Mouse (Mus musculus) heart, adult 2 months (tissue): ENCODE results near the gene Rps7. TPM values are rescaled to one million over a fixed set of nuclear protein-coding genes. Genes with fewer than 3 reads are reported as not detected.

Experiments used
- DNase-seq, 2 experiments: peaks; one replicate each; pipeline ENCODE4 v3.0.0; 2021
- H3K27ac ChIP-seq: fragments of 200-600 bp; 2 replicates; pipeline ENCODE4 v1.8.1; 2022
- H3K27me3 ChIP-seq: fragments of 200-500 bp; 2 replicates; pipeline ENCODE4 v1.6.1; 2012; ENCODE audit warnings: mild to moderate bottlenecking, low read length, inconsistent platforms, mixed read lengths; ENCODE audit not compliant: control insufficient read depth, insufficient read depth
- H3K36me3 ChIP-seq: fragments of 200-500 bp; 2 replicates; pipeline ENCODE4 v1.6.1; 2012; ENCODE audit warnings: low read length, inconsistent platforms; ENCODE audit not compliant: control insufficient read depth, insufficient read depth
- H3K4me1 ChIP-seq: fragments of 200-500 bp; 2 replicates; pipeline ENCODE4 v1.6.1; 2011; ENCODE audit warnings: low read length; ENCODE audit not compliant: control insufficient read depth, insufficient read depth
- H3K4me3 ChIP-seq: fragments of 200-600 bp; 2 replicates; pipeline ENCODE4 v1.8.1; 2022
- H3K79me2 ChIP-seq: fragments of 200-500 bp; replicated peaks from 2 replicates; pipeline ENCODE4 v1.6.1; 2012; ENCODE audit warnings: mild to moderate bottlenecking, inconsistent platforms, low read length, moderate library complexity, mixed read lengths; ENCODE audit not compliant: control insufficient read depth, insufficient read depth
- H3K9ac ChIP-seq: fragments of 200-500 bp; 2 replicates; pipeline ENCODE4 v1.6.1; 2012; ENCODE audit warnings: low read depth, mild to moderate bottlenecking, control low read depth, inconsistent platforms, low read length, mixed read lengths
- CTCF ChIP-seq: fragments of 200-600 bp; IDR thresholded peaks from 2 replicates; pipeline ENCODE4 v1.8.1; 2022; ENCODE audit warnings: antibody characterized with exemption, mild to moderate bottlenecking, moderate library complexity
- EP300 ChIP-seq: fragments of 200-500 bp; IDR thresholded peaks from 2 replicates; pipeline ENCODE4 v1.6.1; 2011; ENCODE audit warnings: low read depth, low read length, control low read depth; ENCODE audit not compliant: insufficient read depth
- POLR2A ChIP-seq: fragments of 200-500 bp; IDR thresholded peaks from 2 replicates; pipeline ENCODE4 v1.6.1; 2011; ENCODE audit warnings: mild to moderate bottlenecking, low read depth, low read length, control low read depth; ENCODE audit not compliant: insufficient read depth
- WGBS: fragments of 180-500 bp; shearing (Covaris S2); methylation state at CpG from one replicate; pipeline ENCODE4 v1.1.7; 2018; 5-methylcytosine and 5-hydroxymethylcytosine counted together
- intact Hi-C: fragments of 180-260 bp; cut with DNase I; formaldehyde crosslinking; loops from one replicate; pipeline ENCODE4 v1.15.1; 2025
- long read RNA-seq: library from polyadenylated mRNA; stranded (forward); transcript quantifications from one replicate; pipeline ENCODE4 v2.0.0, GENCODE M21; 2021
- polyA plus RNA-seq: library from polyadenylated mRNA; depleted of rRNA; stranded (reverse); fragments of >200 nt; gene quantifications from 2 replicates; pipeline ENCODE4 v1.2.3, GENCODE M21; 2012; rRNA removed
- total RNA-seq, 2 experiments: library from RNA; stranded (reverse); gene quantifications; 2 replicates each; pipeline ENCODE4 v1.2.3; 2021

Gene Rps7
- total RNA-seq = 100 to 1,000 TPM; 228 to 303 TPM
- polyA plus RNA-seq = 176 and 182 TPM in 2 replicates
- long read RNA-seq, transcript Rps7-201 (7 exons, 954 nt) = major isoform, 164 of 168 reads
- long read RNA-seq, partial matches to known transcripts = 0 of 168 reads
- long read RNA-seq, other reads (novel, unspliced or antisense) = 1 of 168 reads

DNA sequence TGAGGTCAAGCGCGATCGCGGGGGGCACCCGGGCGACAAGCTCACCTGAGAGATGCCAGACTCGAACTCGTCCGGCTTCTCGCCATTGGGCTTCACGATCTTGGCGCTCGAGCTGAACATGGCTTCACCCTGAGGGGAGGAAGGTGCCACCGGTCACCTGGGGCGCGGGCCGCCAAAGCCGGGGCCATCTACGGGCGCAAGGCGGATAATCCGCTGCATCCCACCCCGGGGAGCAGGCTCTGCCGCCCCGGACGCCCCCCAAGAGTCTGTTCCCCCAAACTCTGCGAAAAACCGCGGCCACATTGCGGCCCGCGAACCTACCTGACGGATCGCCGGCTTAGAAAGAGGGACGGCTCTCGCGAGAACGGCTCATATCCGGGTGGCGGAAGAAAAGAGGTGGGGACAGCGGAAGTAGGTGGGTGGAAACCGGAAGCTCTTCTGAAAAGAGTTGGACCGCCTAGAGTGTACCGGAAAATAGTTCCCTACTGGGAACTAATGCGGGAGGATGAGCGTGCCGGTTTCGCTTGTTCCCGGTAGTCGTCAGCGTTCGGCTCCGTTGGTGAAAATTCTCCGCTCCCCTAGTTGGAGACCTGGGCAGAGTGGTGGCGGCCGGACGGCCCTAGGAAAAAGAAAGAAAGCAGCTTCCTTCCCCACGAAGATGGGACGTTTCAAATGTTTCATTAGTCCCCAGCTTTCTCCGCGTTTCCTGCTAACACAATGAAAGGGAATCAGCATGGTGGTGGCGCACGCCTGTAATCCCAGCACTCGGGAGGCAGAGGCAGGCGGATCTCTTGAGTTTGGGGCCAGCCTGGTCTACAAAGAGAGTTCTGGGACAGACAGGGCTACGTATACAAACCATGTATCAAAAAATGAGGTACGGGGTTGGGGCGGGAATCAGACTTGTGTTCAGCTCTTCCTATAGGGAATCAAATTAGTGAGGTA is at the start of gene Rps7:
Gene Rps7 (minus strand): TSS at position 419 of the 942 bp plus-strand sequence.
- Histone ChIP-seq H3K79me2 (0 out of 2 replicates have a peak, but pooled peaks cover 1% of the 10 kb centered on the region), H3K4me1 (peaks cover 3% of the 10 kb centered on the region), H3K27ac (peak within 1 kb of the TSS; percentile 76), H3K27me3 (no peaks in the 10 kb centered on the region), H3K36me3 (peaks cover 16% of the 10 kb centered on the region), H3K9ac (peak within 1 kb of the TSS; percentile 95), H3K4me3 (peak within 1 kb of the TSS; percentile 88)
- intact Hi-C loops = loop anchor here (1.0 to 2.0 kb wide), 2 partner anchors 13 to 115 kb away; partner anchors contain the start of genes Eipr1, Rnaseh1 and Trappc12
- DNase-seq = peak; percentile 93 to 94
- WGBS = 4% methylated on average over 69 of the region's 69 CpGs
- TF ChIP-seq POLR2A (peak; percentile 91), EP300 (peak; percentile 38; the same call in 1 of the 2 replicates), CTCF (no peak)

DNA sequence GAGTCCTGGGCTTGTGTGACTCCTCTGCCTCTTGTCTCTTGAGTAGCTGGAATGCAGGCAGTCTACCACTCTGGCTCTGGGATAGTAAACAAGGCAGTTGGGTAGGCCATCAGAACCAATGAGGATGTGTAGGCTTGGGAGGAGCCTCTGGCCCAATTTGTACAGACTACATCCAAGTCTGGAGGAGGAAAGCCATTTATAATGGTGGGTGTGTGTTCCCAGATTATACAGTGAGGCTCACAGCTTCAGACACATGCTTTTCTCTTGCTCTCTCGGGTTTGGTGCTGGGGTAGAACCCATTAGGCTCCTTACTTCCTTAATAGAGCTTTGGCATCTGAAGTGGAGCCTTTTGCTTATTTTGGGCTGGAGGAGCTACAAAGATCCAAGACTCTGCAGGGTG is 48.9 kb upstream of the Rps7 start:
- DNase-seq = no peak
- Histone ChIP-seq H3K36me3 (no peaks in the 10 kb centered on the region), H3K4me1 (no peaks in the 10 kb centered on the region), H3K27ac (no peak overlapping the region), H3K79me2 (no peaks in the 10 kb centered on the region), H3K4me3 (no peak overlapping the region), H3K27me3 (no peaks in the 10 kb centered on the region), H3K9ac (no peak overlapping the region)
- intact Hi-C loops = no loop called here
- whole genome bisulfite sequencing = 92% methylated on average over 1 of the region's 1 CpGs
- TF ChIP-seq POLR2A (no peak), EP300 (no peak), CTCF (no peak)

GRCm38 (mm10) chr12:28675925-28676209 is 40.1 kb upstream of the Rps7 start:
- Histone ChIP-seq H3K79me2 (0 out of 2 replicates have a peak, but pooled peaks cover 2% of the 10 kb centered on the region), H3K4me1 (peaks cover 5% of the 10 kb centered on the region), H3K9ac (peak overlapping the region; percentile 90), H3K36me3 (no peaks in the 10 kb centered on the region), H3K4me3 (peak overlapping the region; percentile 64), H3K27ac (peak overlapping the region; percentile 90), H3K27me3 (no peaks in the 10 kb centered on the region)
- no peak for DNase-seq
- intact Hi-C loops = no loop called here
- WGBS = 65% methylated on average over 5 of the region's 5 CpGs
- no peak for TF ChIP-seq POLR2A
- no peak for TF ChIP-seq CTCF
- no peak for TF ChIP-seq EP300

- intact Hi-C loops = no loop called here
- 0 out of 2 replicates have a peak, but pooled peaks have one; percentile 1 for TF ChIP-seq EP300
- TF ChIP-seq CTCF = no peak
- TF ChIP-seq POLR2A = peak; percentile 61; the same call in 1 of the 2 replicates
- peaks cover 7% of the 10 kb centered on the region for H3K4me1 ChIP-seq
- peak; percentile 84 to 86 for DNase-seq
- no peaks in the 10 kb centered on the region for H3K36me3 ChIP-seq
- H3K4me3 ChIP-seq = peak within 1 kb of the TSS; percentile 64
- H3K27me3 ChIP-seq = no peaks in the 10 kb centered on the region
- 0 out of 2 replicates have a peak, but pooled peaks cover 2% of the 10 kb centered on the region for H3K79me2 ChIP-seq
- WGBS = 1% methylated on average over 53 of the region's 53 CpGs
- peak within 1 kb of the TSS; percentile 90 for H3K27ac ChIP-seq
- H3K9ac ChIP-seq = peak within 1 kb of the TSS; percentile 90
Measured at GRCm38 (mm10) chr12:28675121-28675924, 39.6 kb upstream of the Rps7 start, which contains the start of gene Adi1. Gene Adi1, plus strand, starts transcription at chr12:28675231.

DNA sequence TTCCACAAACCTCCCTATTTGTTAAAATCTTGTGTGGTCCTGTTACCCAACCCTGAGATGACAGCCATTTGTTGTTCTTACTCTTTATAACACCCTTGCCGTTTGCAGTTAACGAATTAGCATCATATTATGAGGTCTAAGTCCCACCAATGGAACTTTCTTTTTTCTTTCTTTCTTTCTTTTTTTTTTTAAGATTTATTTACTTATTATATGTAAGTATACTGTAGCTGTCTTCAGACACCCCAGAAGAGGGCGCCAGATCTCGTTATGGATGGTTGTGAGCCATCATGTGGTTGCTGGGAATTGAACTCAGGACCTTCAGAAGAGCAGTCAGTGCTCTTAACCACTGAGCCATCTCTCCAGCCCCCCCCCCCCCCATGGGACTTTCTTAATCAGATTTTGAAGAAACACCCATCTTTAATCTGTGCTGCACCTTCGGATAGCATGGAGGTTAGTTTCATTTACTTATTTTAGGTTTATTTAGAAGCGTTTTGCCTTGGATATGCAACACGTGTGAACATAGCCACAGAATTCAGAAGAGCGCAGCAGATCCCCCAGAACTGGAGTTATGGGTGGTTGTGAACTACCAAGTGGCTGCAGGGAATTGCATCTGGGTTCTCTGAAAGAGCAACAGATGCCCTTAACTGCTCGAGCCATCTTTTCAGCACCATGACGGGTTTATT is 38.4 kb upstream of the Rps7 start:
- TF ChIP-seq POLR2A (no peak), CTCF (0 out of 2 replicates have a peak, but pooled peaks have one; percentile 12), EP300 (no peak)
- WGBS = 85% methylated on average over 10 of the region's 10 CpGs
- Histone ChIP-seq H3K27me3 (no peaks in the 10 kb centered on the region), H3K9ac (no peak overlapping the region), H3K4me1 (peaks cover 7% of the 10 kb centered on the region), H3K36me3 (no peaks in the 10 kb centered on the region), H3K27ac (no peak overlapping the region), H3K4me3 (no peak overlapping the region), H3K79me2 (0 out of 2 replicates have a peak, but pooled peaks cover 2% of the 10 kb centered on the region)
- intact Hi-C loops = no loop called here
- no peak for DNase-seq
